ENCODE assay signal across 20 mouse cellular contexts in the genomic region with DNA sequence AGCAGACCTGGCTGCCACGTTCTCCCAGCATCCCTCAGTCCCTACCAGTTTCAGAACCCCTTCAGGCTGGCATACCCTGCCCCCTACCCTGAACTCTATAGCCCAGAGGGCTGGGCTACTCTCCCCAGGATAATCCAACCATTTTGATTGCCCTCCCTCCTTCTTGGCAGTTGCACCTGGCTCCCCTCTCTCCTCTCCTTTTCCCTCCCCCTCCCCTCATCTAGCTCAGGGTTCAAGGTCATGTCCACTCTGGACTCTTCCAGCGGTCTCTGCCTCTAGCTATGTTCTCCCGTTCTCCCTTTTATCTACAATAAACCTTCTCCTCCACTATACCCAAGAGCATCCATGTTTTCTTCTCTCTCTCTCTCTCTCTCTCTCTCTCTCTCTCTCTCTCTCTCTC. TPM values are rescaled to one million over a fixed set of nuclear protein-coding genes. Genes with fewer than 3 reads are reported as not detected.
DNase-seq lines count a peak whose midpoint lies in the region; ATAC-seq and TF ChIP-seq lines count a peak whose summit lies in the region.
"Had no signal": no experiment of that assay in that cellular context is flagged by ENCODE, and none has a peak within 500 bp of the region (broad histone marks: within the 10 kb centered on the region; RNA-seq: fewer than 3 reads in every experiment).

No protein-coding gene starts in this region.

- no peak overlapping the region for H3K4me3 ChIP-seq in heart, embryonic 10.5 days
- no peak overlapping the region for H3K4me3 ChIP-seq in kidney, embryonic 15.5 days (replicated peaks)
- no peak overlapping the region for H3K4me3 ChIP-seq in kidney, embryonic 16.5 days (ENCODE audit: low read length)
- H3K4me3 ChIP-seq in ES-Bruce4 (ENCODE audit: low read depth, low read length), result no peak overlapping the region
- H3K4me3 ChIP-seq: embryonic facial prominence, embryonic 15.5 days; limb, embryonic 15.5 days; midbrain, embryonic 12.5 days had no signal

- DNase-seq in heart, embryonic 10.5 days (ENCODE audit: low spot score), result no peak
- DNase-seq in heart, postnatal 4 days, result no peak
- DNase-seq in ES-CJ7 (ENCODE audit: low read depth, low spot score), result peak; percentile 40
- no peak for DNase-seq in thymus, postnatal 4 days
- DNase-seq: adrenal gland, postnatal 10 days; cerebellum, adult 11 months; cerebellum, postnatal 10 days; kidney, adult 18-20 months; right cerebral cortex, postnatal 4 days had no signal

- TF ChIP-seq EP300 in ES-Bruce4 (IDR thresholded peaks at IDR 0.05; ENCODE audit: insufficient read depth, low read depth, low read length), result no peak

- no peaks in the 10 kb centered on the region for H3K9me3 ChIP-seq in heart, embryonic 10.5 days
- no peaks in the 10 kb centered on the region for H3K9me3 ChIP-seq in kidney, embryonic 15.5 days (replicated peaks)
- H3K9me3 ChIP-seq in kidney, embryonic 16.5 days (ENCODE audit: low read length), result no peaks in the 10 kb centered on the region
- H3K9me3 ChIP-seq in ES-Bruce4 (replicated peaks; ENCODE audit: control insufficient read depth, insufficient read depth, low read length, poor library complexity, severe bottlenecking), result no peaks in the 10 kb centered on the region
- H3K9me3 ChIP-seq: embryonic facial prominence, embryonic 15.5 days; limb, embryonic 15.5 days; midbrain, embryonic 12.5 days had no signal

- no peak overlapping the region for H3K4me2 ChIP-seq in kidney, embryonic 15.5 days
- no peak overlapping the region for H3K4me2 ChIP-seq in kidney, embryonic 16.5 days (replicated peaks; ENCODE audit: low read depth, low read length)
- H3K4me2 ChIP-seq: embryonic facial prominence, embryonic 15.5 days; limb, embryonic 15.5 days; midbrain, embryonic 12.5 days had no signal

- H3K27me3 ChIP-seq in heart, embryonic 10.5 days (ENCODE audit: insufficient read depth, poor library complexity, severe bottlenecking), result no peaks in the 10 kb centered on the region
- H3K27me3 ChIP-seq in kidney, embryonic 15.5 days, result no peaks in the 10 kb centered on the region
- H3K27me3 ChIP-seq in kidney, embryonic 16.5 days (ENCODE audit: insufficient read depth, low read length), result no peaks in the 10 kb centered on the region
- H3K27me3 ChIP-seq in ES-Bruce4 (ENCODE audit: control insufficient read depth, insufficient read depth, low read length, poor library complexity, severe bottlenecking), result no peaks in the 10 kb centered on the region
- H3K27me3 ChIP-seq: embryonic facial prominence, embryonic 15.5 days; limb, embryonic 15.5 days; midbrain, embryonic 12.5 days; Patski had no signal

- no peaks in the 10 kb centered on the region; the same call in 1 of the 2 replicates for H3K36me3 ChIP-seq in heart, embryonic 10.5 days
- no peaks in the 10 kb centered on the region for H3K36me3 ChIP-seq in kidney, embryonic 15.5 days
- no peaks in the 10 kb centered on the region for H3K36me3 ChIP-seq in kidney, embryonic 16.5 days (ENCODE audit: insufficient read depth, low read length)
- H3K36me3 ChIP-seq in ES-Bruce4 (ENCODE audit: control insufficient read depth, insufficient read depth, low read length, poor library complexity, severe bottlenecking), result no peaks in the 10 kb centered on the region
- H3K36me3 ChIP-seq: embryonic facial prominence, embryonic 15.5 days; limb, embryonic 15.5 days; midbrain, embryonic 12.5 days had no signal

- WGBS in heart, embryonic 10.5 days, result 51% methylated on average over 3 of the region's 3 CpGs
- WGBS in kidney, embryonic 15.5 days, result 33% methylated on average over 3 of the region's 3 CpGs
- 24% methylated on average over 3 of the region's 3 CpGs for WGBS in kidney, embryonic 16.5 days

- TF ChIP-seq CTCF in ES-Bruce4 (IDR thresholded peaks at IDR 0.05; ENCODE audit: low read depth, low read length), result no peak

- no peak for TF ChIP-seq POLR2A in ES-Bruce4 (IDR thresholded peaks at IDR 0.05; ENCODE audit: insufficient read depth, low read length)

- 0 out of 2 replicates have a peak, but pooled peaks have one; percentile 19 for ATAC-seq in kidney, embryonic 15.5 days (replicated peaks; ENCODE audit: low FRiP score)
- no peak for ATAC-seq in kidney, embryonic 16.5 days (ENCODE audit: low FRiP score, low TSS enrichment)
- ATAC-seq: Patski had no signal

- no peak overlapping the region for H3K9ac ChIP-seq in kidney, embryonic 15.5 days
- no peak overlapping the region for H3K9ac ChIP-seq in kidney, embryonic 16.5 days (replicated peaks; ENCODE audit: low read length)
- no peak overlapping the region for H3K9ac ChIP-seq in ES-Bruce4 (ENCODE audit: low read depth, poor library complexity, severe bottlenecking)
- H3K9ac ChIP-seq: embryonic facial prominence, embryonic 15.5 days; limb, embryonic 15.5 days; midbrain, embryonic 12.5 days had no signal

- H3K4me1 ChIP-seq in heart, embryonic 10.5 days, result peaks cover 64% of the 10 kb centered on the region
- H3K4me1 ChIP-seq in kidney, embryonic 15.5 days, result peaks cover 34% of the 10 kb centered on the region
- peaks cover 31% of the 10 kb centered on the region for H3K4me1 ChIP-seq in kidney, embryonic 16.5 days (ENCODE audit: insufficient read depth, low read length)
- peaks cover 10% of the 10 kb centered on the region for H3K4me1 ChIP-seq in ES-Bruce4 (ENCODE audit: control insufficient read depth, insufficient read depth, low read length)

- H3K27ac ChIP-seq in heart, embryonic 10.5 days, result peak overlapping the region; percentile 84
- peak overlapping the region; percentile 57; the same call in 1 of the 2 replicates for H3K27ac ChIP-seq in kidney, embryonic 15.5 days
- no peak overlapping the region for H3K27ac ChIP-seq in kidney, embryonic 16.5 days (ENCODE audit: low read length)
- 0 out of 2 replicates have a peak overlapping the region, but pooled peaks have one; percentile 33 for H3K27ac ChIP-seq in ES-Bruce4 (ENCODE audit: insufficient read depth, low read length)
- H3K27ac ChIP-seq: macrophage; midbrain, embryonic 12.5 days had no signal

RNA-seq across cellular contexts. Expression of gene Scarb1, which starts 9.1 kb away (rescaled TPM):
- polyA plus RNA-seq in heart, embryonic 10.5 days (2016; fragmentation: Nextera tagmentation; extraction: Ambion mirVana), result 73.1 and 94.3 TPM in 2 replicates
- total RNA-seq in heart, postnatal 4 days (2021), result 10 to 100 TPM; 65.7 to 67.0 TPM
- polyA plus RNA-seq in kidney, embryonic 15.5 days (2015; fragmentation: Nextera tagmentation; extraction: Ambion mirVana), result 67.6 and 97.9 TPM in 2 replicates
- 91.8 and 103 TPM in 2 replicates for polyA plus RNA-seq in kidney, embryonic 16.5 days (2015; fragmentation: Nextera tagmentation; extraction: Ambion mirVana)
- polyA plus RNA-seq in ES-Bruce4 (2011; ENCODE audit: insufficient read depth, insufficient read length, low read depth, missing spikeins), result 59.6 and 63.9 TPM in 2 replicates

RNA-seq across cellular contexts. Expression of gene Gm10382, which starts 57.3 kb away (rescaled TPM):
- polyA plus RNA-seq in heart, embryonic 10.5 days (2016; fragmentation: Nextera tagmentation; extraction: Ambion mirVana), result 0.34 and 0.67 TPM in 2 replicates
- under 1 TPM; 0.21 to 0.29 TPM for total RNA-seq in heart, postnatal 4 days (2021)
- 0.31 and 0.49 TPM in 2 replicates for polyA plus RNA-seq in kidney, embryonic 15.5 days (2015; fragmentation: Nextera tagmentation; extraction: Ambion mirVana)
- polyA plus RNA-seq in kidney, embryonic 16.5 days (2015; fragmentation: Nextera tagmentation; extraction: Ambion mirVana), result 0.34 and 0.51 TPM in 2 replicates
- not detected in 2 replicates for polyA plus RNA-seq in ES-Bruce4 (2011; ENCODE audit: insufficient read depth, insufficient read length, low read depth, missing spikeins)
- total RNA-seq: monocyte, adult 5-6 weeks had no signal
- polyA plus RNA-seq: large intestine, adult 2 months; macrophage; neural tube, embryonic 11.5 days had no signal

RNA-seq across cellular contexts. Expression of gene Ubc, which starts 58.2 kb away (rescaled TPM):
- 921 and 966 TPM in 2 replicates for polyA plus RNA-seq in heart, embryonic 10.5 days (2016; fragmentation: Nextera tagmentation; extraction: Ambion mirVana)
- total RNA-seq in heart, postnatal 4 days (2021), result 100 to 1,000 TPM; 781 to 834 TPM
- polyA plus RNA-seq in kidney, embryonic 15.5 days (2015; fragmentation: Nextera tagmentation; extraction: Ambion mirVana), result 1,049 and 1,140 TPM in 2 replicates
- 1,279 and 1,344 TPM in 2 replicates for polyA plus RNA-seq in kidney, embryonic 16.5 days (2015; fragmentation: Nextera tagmentation; extraction: Ambion mirVana)
- 329 and 334 TPM in 2 replicates for polyA plus RNA-seq in ES-Bruce4 (2011; ENCODE audit: insufficient read depth, insufficient read length, low read depth, missing spikeins)
